Mouse (Mus musculus): ENCODE data around the gene Wasf2. TPM values are rescaled to one million over a fixed set of nuclear protein-coding genes. Genes with fewer than 3 reads are reported as not detected.

Wasf2 gene
- polyA plus RNA-seq, 1 experiment from 2014 or later = 77.4 TPM

DNA sequence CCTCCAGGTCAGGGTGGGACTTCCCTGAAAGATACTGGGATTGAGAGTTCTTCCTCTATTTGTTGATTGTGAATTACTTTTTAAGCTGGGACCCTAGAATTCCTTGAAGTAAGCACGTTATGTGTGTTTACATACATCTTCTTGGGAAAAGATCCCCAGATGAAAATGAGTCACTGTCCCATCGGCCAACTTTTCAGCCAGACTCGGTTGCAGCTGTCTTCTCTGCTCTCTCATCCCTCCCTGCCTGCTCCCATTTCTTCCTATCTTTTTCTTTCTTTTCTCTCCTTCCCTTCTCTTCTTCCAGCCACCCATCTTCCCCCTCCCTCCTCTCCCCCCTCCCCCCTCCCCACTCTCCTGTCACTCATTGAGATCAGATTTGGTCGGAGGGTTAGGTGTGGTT lies 64.7 kb downstream of the Wasf2 start:
- ATAC-seq (ENCODE audit: low FRiP score, low TSS enrichment) = no peak
- H3K27ac ChIP-seq (ENCODE audit: low read length) = no peak overlapping the region
- H3K4me2 ChIP-seq (replicated peaks; ENCODE audit: low read depth, low read length) = no peak overlapping the region
- no peaks in the 10 kb centered on the region for H3K9me3 ChIP-seq (ENCODE audit: low read length)
- H3K36me3 ChIP-seq (ENCODE audit: insufficient read depth, low read length) = peaks cover 57% of the 10 kb centered on the region
- H3K4me3 ChIP-seq (ENCODE audit: low read length) = no peak overlapping the region
- WGBS = 77% methylated on average over 4 of the region's 4 CpGs
- H3K4me1 ChIP-seq (ENCODE audit: insufficient read depth, low read length) = peaks cover 39% of the 10 kb centered on the region
- no peak overlapping the region for H3K9ac ChIP-seq (replicated peaks; ENCODE audit: low read length)
- no peaks in the 10 kb centered on the region for H3K27me3 ChIP-seq (ENCODE audit: insufficient read depth, low read length)

DNA sequence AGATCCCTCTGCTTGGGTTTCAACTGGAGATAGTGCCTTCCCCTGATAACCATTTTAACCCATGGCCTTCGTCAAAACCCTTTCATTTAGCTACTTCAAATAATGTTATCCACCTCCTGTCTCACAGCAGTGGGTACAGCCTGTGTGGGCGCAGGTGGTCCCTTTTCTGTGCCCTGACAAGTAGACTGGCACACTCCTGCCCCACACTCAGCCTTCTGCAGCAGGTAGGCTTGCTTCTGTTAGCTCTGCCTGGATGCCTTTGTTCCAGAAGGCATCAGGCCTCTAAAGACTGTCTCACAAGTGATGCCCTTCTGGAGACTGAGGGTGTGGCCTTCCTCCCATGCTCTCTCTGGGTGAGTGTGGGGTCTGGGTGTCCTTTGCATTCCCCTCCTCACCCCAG lies 65.8 kb downstream of the Wasf2 start:
- WGBS = 88% methylated on average over 2 of the region's 2 CpGs
- Histone ChIP-seq H3K4me1 (ENCODE audit: insufficient read depth, low read length) (peaks cover 50% of the 10 kb centered on the region), H3K27ac (ENCODE audit: low read length) (peak overlapping the region; percentile 93), H3K36me3 (ENCODE audit: insufficient read depth, low read length) (peaks cover 46% of the 10 kb centered on the region), H3K27me3 (ENCODE audit: insufficient read depth, low read length) (no peaks in the 10 kb centered on the region), H3K4me2 (replicated peaks; ENCODE audit: low read depth, low read length) (no peak overlapping the region), H3K9me3 (ENCODE audit: low read length) (no peaks in the 10 kb centered on the region), H3K9ac (replicated peaks; ENCODE audit: low read length) (no peak overlapping the region), H3K4me3 (ENCODE audit: low read length) (no peak overlapping the region)
- no peak for ATAC-seq (ENCODE audit: low FRiP score, low TSS enrichment)

DNA sequence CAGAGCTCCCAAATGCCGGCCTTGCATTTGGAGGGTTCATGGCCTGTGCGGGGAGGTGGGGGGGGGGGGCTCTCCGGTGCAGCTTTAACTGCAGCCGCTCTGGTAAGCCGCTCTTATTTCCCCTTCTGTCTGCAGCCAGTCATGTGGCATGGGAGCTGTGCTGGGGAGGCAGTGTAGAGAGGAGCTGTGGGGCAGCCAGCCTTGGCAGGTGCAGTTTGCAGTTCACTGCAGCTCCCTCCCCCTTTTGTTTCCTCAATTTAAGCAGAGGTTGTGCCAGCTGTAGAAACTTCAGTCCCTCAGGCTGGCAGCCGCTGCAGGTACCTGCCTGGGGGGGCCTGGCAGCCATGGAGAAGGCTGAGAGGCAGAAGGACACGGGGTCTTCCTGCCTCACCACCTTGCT lies 66.5 kb downstream of the Wasf2 start:
- 15% methylated on average over 7 of the region's 7 CpGs for WGBS

DNA sequence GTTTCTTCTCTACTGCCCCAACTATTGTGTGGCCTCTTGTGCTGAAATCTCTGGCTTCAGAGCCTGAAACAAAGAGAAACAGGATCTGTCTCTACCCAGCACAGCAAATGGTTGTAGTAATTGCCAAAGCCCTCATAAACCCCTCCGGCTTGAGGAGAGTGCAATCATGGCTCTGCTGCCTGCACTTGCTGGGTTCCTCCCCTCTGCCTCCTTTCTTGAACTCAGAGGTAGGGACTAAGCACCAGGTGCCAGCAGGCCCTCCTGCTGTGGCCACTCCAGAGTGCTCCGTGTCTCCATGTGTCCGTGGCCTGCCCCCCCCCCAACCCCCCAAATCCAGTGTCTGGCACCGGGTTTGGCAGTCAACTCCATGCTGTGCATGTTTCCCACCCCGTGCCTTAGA lies 67.0 kb downstream of the Wasf2 start:
- WGBS = 23% methylated on average over 5 of the region's 5 CpGs
- H3K4me2 ChIP-seq (replicated peaks; ENCODE audit: low read depth, low read length) = no peak overlapping the region; the same call in 1 of the 2 replicates
- H3K9me3 ChIP-seq (ENCODE audit: low read length) = no peaks in the 10 kb centered on the region
- ATAC-seq (ENCODE audit: low FRiP score, low TSS enrichment) = peak; percentile 4; the same call in 1 of the 2 replicates
- peaks cover 53% of the 10 kb centered on the region for H3K4me1 ChIP-seq (ENCODE audit: insufficient read depth, low read length)
- no peak overlapping the region for H3K4me3 ChIP-seq (ENCODE audit: low read length)
- peaks cover 33% of the 10 kb centered on the region for H3K36me3 ChIP-seq (ENCODE audit: insufficient read depth, low read length)
- H3K27ac ChIP-seq (ENCODE audit: low read length) = peak overlapping the region; percentile 93
- H3K9ac ChIP-seq (replicated peaks; ENCODE audit: low read length) = peak overlapping the region; percentile 53
- H3K27me3 ChIP-seq (ENCODE audit: insufficient read depth, low read length) = no peaks in the 10 kb centered on the region

More for the DNA sequence above, 66.5 kb downstream of the Wasf2 start:
- ATAC-seq (ENCODE audit: low FRiP score, low TSS enrichment) = no peak
- H3K27me3 ChIP-seq (ENCODE audit: insufficient read depth, low read length) = no peaks in the 10 kb centered on the region
- H3K4me3 ChIP-seq (ENCODE audit: low read length) = no peak overlapping the region
- H3K9ac ChIP-seq (replicated peaks; ENCODE audit: low read length) = peak overlapping the region; percentile 53; the same call in 1 of the 2 replicates
- H3K4me1 ChIP-seq (ENCODE audit: insufficient read depth, low read length) = peaks cover 53% of the 10 kb centered on the region
- H3K27ac ChIP-seq (ENCODE audit: low read length) = peak overlapping the region; percentile 93
- no peak overlapping the region for H3K4me2 ChIP-seq (replicated peaks; ENCODE audit: low read depth, low read length)
- H3K9me3 ChIP-seq (ENCODE audit: low read length) = no peaks in the 10 kb centered on the region
- H3K36me3 ChIP-seq (ENCODE audit: insufficient read depth, low read length) = peaks cover 38% of the 10 kb centered on the region

DNA sequence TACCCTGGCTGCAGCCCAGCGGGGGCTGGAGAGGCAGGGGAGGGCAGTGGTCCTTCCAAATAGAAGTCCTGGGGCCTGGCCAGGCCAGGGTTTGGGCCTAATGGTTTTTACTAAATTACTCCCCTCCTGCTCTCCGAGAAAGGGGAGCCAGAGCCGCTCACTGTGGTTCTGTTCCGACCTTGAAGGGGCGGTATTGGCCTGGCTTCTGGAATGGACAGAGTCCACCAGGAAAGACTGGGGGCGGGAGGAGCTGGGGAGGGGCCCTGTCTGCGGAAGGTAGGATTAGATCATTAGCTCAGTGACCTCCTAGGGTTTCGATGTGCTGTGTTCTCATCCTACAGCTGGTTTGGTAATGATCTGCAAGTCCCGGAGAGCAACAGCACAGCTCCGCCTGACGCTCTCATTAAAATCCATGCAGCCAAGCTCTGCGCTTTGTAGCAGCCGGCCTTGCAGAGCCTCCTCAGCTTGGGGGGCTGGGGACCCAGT lies 67.5 kb downstream of the Wasf2 start:
- Histone ChIP-seq H3K4me3 (ENCODE audit: low read length) (no peak overlapping the region), H3K4me2 (replicated peaks; ENCODE audit: low read depth, low read length) (no peak overlapping the region; the same call in 1 of the 2 replicates), H3K36me3 (ENCODE audit: insufficient read depth, low read length) (peaks cover 29% of the 10 kb centered on the region), H3K9me3 (ENCODE audit: low read length) (no peaks in the 10 kb centered on the region), H3K9ac (replicated peaks; ENCODE audit: low read length) (peak overlapping the region; percentile 53), H3K27me3 (ENCODE audit: insufficient read depth, low read length) (no peaks in the 10 kb centered on the region), H3K27ac (ENCODE audit: low read length) (peak overlapping the region; percentile 93), H3K4me1 (ENCODE audit: insufficient read depth, low read length) (peaks cover 53% of the 10 kb centered on the region)
- ATAC-seq (ENCODE audit: low FRiP score, low TSS enrichment) = peak; percentile 44
- WGBS = 27% methylated on average over 13 of the region's 13 CpGs

DNA sequence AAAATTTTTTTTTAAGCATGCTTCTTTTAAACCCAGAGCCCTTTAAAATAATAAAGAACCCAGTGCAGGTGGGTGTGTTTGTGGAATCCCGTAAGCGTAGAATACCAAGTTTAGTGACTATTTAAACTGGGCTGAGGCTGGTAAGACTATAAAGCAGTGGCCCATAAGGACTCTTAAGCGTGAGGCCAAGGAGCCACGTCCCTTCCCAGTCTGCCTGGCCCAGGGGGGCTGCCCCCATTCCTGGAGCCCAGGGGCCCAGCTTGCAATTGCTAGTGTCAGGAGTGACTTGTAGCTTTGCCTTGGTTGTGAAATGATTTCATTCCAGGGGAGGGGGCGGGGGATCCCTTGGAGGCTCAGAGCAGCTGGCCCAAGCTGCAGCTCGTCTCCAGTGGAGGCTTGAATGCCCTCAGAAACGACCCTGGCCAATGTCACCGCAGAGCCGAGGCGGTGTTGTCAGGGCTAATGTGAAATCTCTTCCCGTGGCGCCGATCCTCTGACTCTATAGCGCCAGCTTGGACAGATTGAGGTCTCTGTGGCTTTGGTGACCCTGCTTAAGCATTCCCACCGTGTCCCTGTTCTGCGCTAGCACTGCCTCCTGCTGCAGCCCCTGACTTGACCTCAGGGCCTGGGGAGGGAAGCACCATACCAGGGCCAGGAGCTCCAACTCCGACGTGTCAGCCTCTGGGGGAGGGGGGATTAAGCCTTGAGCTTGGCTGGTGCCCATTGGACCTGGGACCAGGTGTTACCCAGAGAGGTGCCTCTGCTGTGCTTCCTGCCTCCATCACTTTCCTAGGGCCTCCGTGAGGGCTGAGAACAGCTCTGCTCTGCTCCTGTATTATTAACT lies 68.3 kb downstream of the Wasf2 start:
- Histone ChIP-seq H3K9ac (replicated peaks; ENCODE audit: low read length) (peak overlapping the region; percentile 50; the same call in 1 of the 2 replicates), H3K4me1 (ENCODE audit: insufficient read depth, low read length) (peaks cover 53% of the 10 kb centered on the region), H3K27me3 (ENCODE audit: insufficient read depth, low read length) (no peaks in the 10 kb centered on the region), H3K36me3 (ENCODE audit: insufficient read depth, low read length) (peaks cover 22% of the 10 kb centered on the region), H3K4me2 (replicated peaks; ENCODE audit: low read depth, low read length) (no peak overlapping the region; the same call in 1 of the 2 replicates), H3K27ac (ENCODE audit: low read length) (peak overlapping the region; percentile 93), H3K9me3 (ENCODE audit: low read length) (no peaks in the 10 kb centered on the region), H3K4me3 (ENCODE audit: low read length) (no peak overlapping the region)
- WGBS = 21% methylated on average over 19 of the region's 19 CpGs
- peak; percentile 16 for ATAC-seq (ENCODE audit: low FRiP score, low TSS enrichment)

DNA sequence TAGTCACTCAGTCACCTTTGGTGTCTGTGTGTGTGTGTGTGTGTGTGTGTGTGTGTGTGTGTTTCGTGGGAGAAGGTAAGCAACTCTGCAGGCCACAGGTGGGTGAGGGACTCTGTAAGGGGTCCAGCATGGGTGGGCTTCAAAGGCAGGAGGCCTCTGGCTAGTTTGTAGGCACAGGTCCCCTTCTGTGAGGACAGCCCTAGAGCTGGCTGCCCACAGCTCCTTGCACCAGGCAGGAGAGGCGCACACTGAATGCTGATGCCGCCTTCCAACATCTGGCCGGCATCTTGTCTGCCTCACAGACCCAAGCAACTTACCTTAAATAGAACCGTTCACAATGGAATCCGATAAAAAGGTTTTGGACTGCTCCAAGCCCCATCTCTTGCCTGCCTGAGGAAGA lies 69.4 kb downstream of the Wasf2 start:
- ATAC-seq (ENCODE audit: low FRiP score, low TSS enrichment) = no peak
- Histone ChIP-seq H3K9me3 (ENCODE audit: low read length) (no peaks in the 10 kb centered on the region), H3K36me3 (ENCODE audit: insufficient read depth, low read length) (peaks cover 11% of the 10 kb centered on the region), H3K4me3 (ENCODE audit: low read length) (no peak overlapping the region), H3K9ac (replicated peaks; ENCODE audit: low read length) (peak overlapping the region; percentile 48; the same call in 1 of the 2 replicates), H3K4me1 (ENCODE audit: insufficient read depth, low read length) (peaks cover 59% of the 10 kb centered on the region), H3K27me3 (ENCODE audit: insufficient read depth, low read length) (no peaks in the 10 kb centered on the region), H3K27ac (ENCODE audit: low read length) (peak overlapping the region; percentile 77; the same call in 1 of the 2 replicates), H3K4me2 (replicated peaks; ENCODE audit: low read depth, low read length) (no peak overlapping the region)
- WGBS = 66% methylated on average over 6 of the region's 6 CpGs

DNA sequence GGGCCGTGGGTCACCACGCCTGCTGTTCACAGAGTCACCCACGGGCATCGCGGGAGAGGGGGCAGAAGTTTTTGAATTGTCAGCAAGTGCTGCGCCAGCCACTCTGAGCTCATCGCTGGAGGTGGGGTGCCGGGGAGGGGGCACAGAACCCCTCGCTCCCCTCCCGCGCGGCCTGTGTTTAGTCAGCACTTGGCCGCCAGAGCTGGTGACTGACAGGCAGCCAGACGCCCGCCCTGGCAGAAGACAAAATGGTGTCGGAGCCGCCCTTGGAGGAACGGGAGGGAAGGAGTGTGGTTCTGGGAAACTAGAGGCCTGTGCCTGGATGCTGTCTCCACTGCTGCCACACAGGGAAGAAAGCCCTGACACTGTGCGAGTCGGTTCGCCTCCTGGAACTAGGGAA lies 70.0 kb downstream of the Wasf2 start:
- 42% methylated on average over 21 of the region's 21 CpGs for WGBS
- H3K27ac ChIP-seq (ENCODE audit: low read length) = peak overlapping the region; percentile 77
- H3K27me3 ChIP-seq (ENCODE audit: insufficient read depth, low read length) = no peaks in the 10 kb centered on the region
- no peak overlapping the region for H3K4me2 ChIP-seq (replicated peaks; ENCODE audit: low read depth, low read length)
- no peak for ATAC-seq (ENCODE audit: low FRiP score, low TSS enrichment)
- no peaks in the 10 kb centered on the region for H3K9me3 ChIP-seq (ENCODE audit: low read length)
- H3K4me3 ChIP-seq (ENCODE audit: low read length) = no peak overlapping the region
- peak overlapping the region; percentile 48; the same call in 1 of the 2 replicates for H3K9ac ChIP-seq (replicated peaks; ENCODE audit: low read length)
- peaks cover 8% of the 10 kb centered on the region for H3K36me3 ChIP-seq (ENCODE audit: insufficient read depth, low read length)
- peaks cover 64% of the 10 kb centered on the region for H3K4me1 ChIP-seq (ENCODE audit: insufficient read depth, low read length)

DNA sequence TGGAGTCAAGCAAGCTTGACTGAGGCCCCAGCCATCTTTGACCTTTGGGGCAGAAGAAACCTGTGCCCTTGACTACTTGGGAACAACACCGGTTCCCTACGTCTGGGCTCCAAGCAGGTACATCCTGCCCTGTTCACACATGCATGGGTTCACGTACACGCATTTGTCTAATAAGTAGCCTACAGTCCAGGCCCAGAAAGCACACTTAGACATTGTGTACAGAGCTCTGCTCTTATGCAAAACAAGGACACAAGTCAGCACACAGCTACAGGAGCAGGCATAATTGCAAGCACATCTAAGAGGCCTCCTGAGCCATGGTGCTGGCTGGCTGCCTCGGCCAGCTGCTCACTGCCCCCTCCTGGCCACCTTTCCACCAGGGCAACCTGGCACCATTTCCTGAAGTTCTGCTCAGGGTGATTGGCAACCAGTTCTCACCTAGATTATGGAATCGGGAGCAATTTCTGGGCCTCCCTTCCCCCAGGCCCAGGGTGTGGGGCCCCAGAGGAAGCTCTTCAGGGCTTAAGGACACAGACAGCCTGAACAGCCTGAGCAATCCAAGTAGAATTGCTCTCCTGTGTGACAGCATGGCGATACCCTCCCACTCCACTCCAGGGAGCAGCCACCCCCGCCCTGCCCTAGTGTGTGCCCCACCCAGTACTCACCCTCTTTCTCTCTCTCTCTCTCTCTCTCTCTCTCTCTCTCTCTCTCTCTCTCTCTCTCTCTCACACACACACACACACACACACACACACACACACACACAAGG lies 70.9 kb downstream of the Wasf2 start:
- 53% methylated on average over 8 of the region's 8 CpGs for WGBS
- no peaks in the 10 kb centered on the region for H3K9me3 ChIP-seq (ENCODE audit: low read length)
- peak overlapping the region; percentile 77 for H3K27ac ChIP-seq (ENCODE audit: low read length)
- peak overlapping the region; percentile 48; the same call in 1 of the 2 replicates for H3K9ac ChIP-seq (replicated peaks; ENCODE audit: low read length)
- H3K4me3 ChIP-seq (ENCODE audit: low read length) = no peak overlapping the region
- no peaks in the 10 kb centered on the region for H3K27me3 ChIP-seq (ENCODE audit: insufficient read depth, low read length)
- peaks cover 3% of the 10 kb centered on the region for H3K36me3 ChIP-seq (ENCODE audit: insufficient read depth, low read length)
- H3K4me2 ChIP-seq (replicated peaks; ENCODE audit: low read depth, low read length) = no peak overlapping the region
- peak; percentile 29; the same call in 1 of the 2 replicates for ATAC-seq (ENCODE audit: low FRiP score, low TSS enrichment)
- peaks cover 61% of the 10 kb centered on the region for H3K4me1 ChIP-seq (ENCODE audit: insufficient read depth, low read length)

Measured in kidney, embryonic 16.5 days (tissue).